Mouse (Mus musculus) thymus, postnatal 0 days (tissue): ENCODE measurements around the gene Zdhhc24. TPM values are rescaled to one million over a fixed set of nuclear protein-coding genes. Genes with fewer than 3 reads are reported as not detected.

ENCODE experiments used
- polyA plus RNA-seq: library from polyadenylated mRNA; unstranded; fragments of >200 nt; fragmentation: Nextera tagmentation; extraction: Ambion mirVana; gene quantifications from 2 replicates; pipeline ENCODE4 v1.2.1, GENCODE M21; 2015

The Zdhhc24 gene
- polyA plus RNA-seq, 1 experiment from 2014 or later, result 12.6 TPM

Other genes starting within 250 kb of the Zdhhc24 start
- gene Gm960, start 180.0 kb upstream of the Zdhhc24 start, polyA plus RNA-seq, result 1.9 and 2.8 TPM in 2 replicates
- 0.09 and 0.13 TPM in 2 replicates for gene Sptbn2, start 167.5 kb upstream of the Zdhhc24 start, polyA plus RNA-seq
- 39.1 and 49.0 TPM in 2 replicates for gene Rbm4b, start 122.2 kb upstream of the Zdhhc24 start, polyA plus RNA-seq
- gene Rbm4, start 84.8 kb upstream of the Zdhhc24 start, polyA plus RNA-seq, result 62.0 and 72.5 TPM in 2 replicates
- 35.6 and 36.7 TPM in 2 replicates for gene Gm21992, start 67.1 kb upstream of the Zdhhc24 start, polyA plus RNA-seq
- gene Rbm14, start 67.0 kb upstream of the Zdhhc24 start, polyA plus RNA-seq, result 51.4 and 67.4 TPM in 2 replicates
- 41.1 and 43.4 TPM in 2 replicates for gene Ccs, start 39.3 kb upstream of the Zdhhc24 start, polyA plus RNA-seq
- 0.13 TPM in 1 of 2 replicates, not detected in the other for gene Ccdc87, start 39.3 kb upstream of the Zdhhc24 start, polyA plus RNA-seq
- 11.3 and 12.4 TPM in 2 replicates for gene Ctsf, start 23.5 kb upstream of the Zdhhc24 start, polyA plus RNA-seq
- gene Actn3, start 759 bp upstream of the Zdhhc24 start, polyA plus RNA-seq, result 21.4 and 26.6 TPM in 2 replicates
- 1.4 and 2.2 TPM in 2 replicates for gene Bbs1, start 28.0 kb downstream of the Zdhhc24 start, polyA plus RNA-seq
- gene Dpp3, start 49.6 kb downstream of the Zdhhc24 start, polyA plus RNA-seq, result 101 and 102 TPM in 2 replicates
- 0.47 and 0.81 TPM in 2 replicates for gene Peli3, start 64.5 kb downstream of the Zdhhc24 start, polyA plus RNA-seq
- 106 and 107 TPM in 2 replicates for gene Mrpl11, start 83.5 kb downstream of the Zdhhc24 start, polyA plus RNA-seq
- not detected in 2 replicates for gene Npas4, start 111.6 kb downstream of the Zdhhc24 start, polyA plus RNA-seq
- gene Slc29a2, start 145.2 kb downstream of the Zdhhc24 start, polyA plus RNA-seq, result 1.5 and 1.7 TPM in 2 replicates
- 23.8 and 24.1 TPM in 2 replicates for gene B4gat1, start 160.2 kb downstream of the Zdhhc24 start, polyA plus RNA-seq
- 0.94 and 1.3 TPM in 2 replicates for gene AC124502.3, start 160.2 kb downstream of the Zdhhc24 start, polyA plus RNA-seq
- 66.4 and 67.6 TPM in 2 replicates for gene Brms1, start 162.7 kb downstream of the Zdhhc24 start, polyA plus RNA-seq
- 0.84 and 1.1 TPM in 2 replicates for gene Rin1, start 171.8 kb downstream of the Zdhhc24 start, polyA plus RNA-seq
- 4.1 and 7.1 TPM in 2 replicates for gene Cd248, start 189.4 kb downstream of the Zdhhc24 start, polyA plus RNA-seq
- 0.32 and 0.33 TPM in 2 replicates for gene Tmem151a, start 206.9 kb downstream of the Zdhhc24 start, polyA plus RNA-seq
- gene Yif1a, start 209.9 kb downstream of the Zdhhc24 start, polyA plus RNA-seq, result 65.9 and 75.7 TPM in 2 replicates
- gene Cnih2, start 219.9 kb downstream of the Zdhhc24 start, polyA plus RNA-seq, result 0.91 and 1.2 TPM in 2 replicates
- gene Rab1b, start 228.4 kb downstream of the Zdhhc24 start, polyA plus RNA-seq, result 246 and 252 TPM in 2 replicates
- 6.6 and 8.7 TPM in 2 replicates for gene Klc2, start 239.9 kb downstream of the Zdhhc24 start, polyA plus RNA-seq